Mouse (Mus musculus): ENCODE data around the gene Pcgf6. TPM values are rescaled to one million over a fixed set of nuclear protein-coding genes. Genes with fewer than 3 reads are reported as not detected.

Gene Pcgf6
- total RNA-seq, 2 experiments from 2014 or later = 15.7 to 18.0 TPM

Other genes with a start within 250 kb of the Pcgf6 start
- 100 to 1,000 TPM; 180 to 190 TPM for gene Ina, start 36.2 kb downstream of the Pcgf6 start, total RNA-seq (2021)
- 10 to 100 TPM; 76.4 to 87.4 TPM for gene Nt5c2, start 35.8 kb downstream of the Pcgf6 start, total RNA-seq (2021)
- gene Taf5, start 16.8 kb upstream of the Pcgf6 start, total RNA-seq (2021) = 1 to 10 TPM; 5.1 to 6.0 TPM
- gene Usmg5, start 39.7 kb upstream of the Pcgf6 start, total RNA-seq (2021) = 100 to 1,000 TPM; 816 to 827 TPM
- 10 to 100 TPM; 14.2 to 14.8 TPM for gene Pdcd11, start 39.9 kb upstream of the Pcgf6 start, total RNA-seq (2021)
- 1 to 10 TPM; 3.0 to 4.3 TPM for gene Calhm2, start 87.4 kb upstream of the Pcgf6 start, total RNA-seq (2021)
- gene Calhm1, start 93.3 kb upstream of the Pcgf6 start, total RNA-seq (2021) = not detected
- gene Calhm3, start 106.9 kb upstream of the Pcgf6 start, total RNA-seq (2021) = not detected
- gene Neurl1a, start 127.9 kb upstream of the Pcgf6 start, total RNA-seq (2021) = 100 to 1,000 TPM; 107 to 111 TPM